Mouse (Mus musculus) heart, postnatal 4 days (tissue): Measurements from ENCODE around the gene Wdr76. TPM values are rescaled to one million over a fixed set of nuclear protein-coding genes. Genes with fewer than 3 reads are reported as not detected.

Experiments
- total RNA-seq, 2 experiments: library from RNA; stranded (reverse); gene quantifications; 2 replicates each; pipeline ENCODE4 v1.2.3; 2021

Gene Wdr76
- total RNA-seq, 2 experiments from 2014 or later: 11.1 to 12.9 TPM

Other genes with a start within 250 kb of the Wdr76 start
- gene Trp53bp1, start 235.3 kb upstream of the Wdr76 start, total RNA-seq: 10 to 100 TPM; 66.8 to 67.9 TPM
- 10 to 100 TPM; 16.5 to 18.2 TPM for gene Map1a, start 217.1 kb upstream of the Wdr76 start, total RNA-seq
- gene Ppip5k1, start 151.3 kb upstream of the Wdr76 start, total RNA-seq: 10 to 100 TPM; 22.4 to 22.8 TPM
- gene Ckmt1, start 149.0 kb upstream of the Wdr76 start, total RNA-seq: 1 to 10 TPM; 1.1 to 2.9 TPM
- gene Strc, start 119.6 kb upstream of the Wdr76 start, total RNA-seq: not detected
- gene Pdia3, start 92.9 kb upstream of the Wdr76 start, total RNA-seq: 100 to 1,000 TPM; 200 to 203 TPM
- 1 to 10 TPM; 3.3 to 3.7 TPM for gene Catsper2, start 92.9 kb upstream of the Wdr76 start, total RNA-seq
- under 1 TPM in 1 of 2 experiments, not detected in 1; 0.31 TPM for gene Ell3, start 62.4 kb upstream of the Wdr76 start, total RNA-seq
- 100 to 1,000 TPM; 350 to 387 TPM for gene Serf2, start 57.5 kb upstream of the Wdr76 start, total RNA-seq
- gene Hypk, start 53.4 kb upstream of the Wdr76 start, total RNA-seq: 10 to 100 TPM; 23.4 to 26.1 TPM
- under 1 TPM; 0.16 to 0.19 TPM for gene Serinc4, start 49.9 kb upstream of the Wdr76 start, total RNA-seq
- gene Mfap1b, start 32.7 kb upstream of the Wdr76 start, total RNA-seq: 10 to 100 TPM; 21.6 to 24.5 TPM
- gene Mfap1a, start 58 bp upstream of the Wdr76 start, total RNA-seq: 10 to 100 TPM; 25.2 to 27.4 TPM